Mouse (Mus musculus) adrenal gland, adult 8-10 months (tissue): ENCODE results near the gene Bdnf. TPM values are rescaled to one million over a fixed set of nuclear protein-coding genes. Genes with fewer than 3 reads are reported as not detected.

Experiments
- DNase-seq: peaks from one replicate; pipeline ENCODE4 v3.0.0; 2022
- total RNA-seq, 4 experiments: library from RNA; stranded (reverse); gene quantifications; 2 replicates each; pipeline ENCODE4 v1.2.4; 2022

Gene Bdnf
- total RNA-seq, 4 experiments from 2014 or later = 0.14 to 0.23 TPM; not detected in 2

- DNase-seq = no peak
These were observed 32.0 kb downstream of the Bdnf start for GRCm38 (mm10) chr2:109706524-109706923.

- DNase-seq = no peak
These were observed 34.8 kb downstream of the Bdnf start for GRCm38 (mm10) chr2:109709346-109709745.

GRCm38 (mm10) chr2:109711049-109711448 lies 36.5 kb downstream of the Bdnf start:
- no peak for DNase-seq

GRCm38 (mm10) chr2:109725261-109725660 lies 50.8 kb downstream of the Bdnf start:
- no peak for DNase-seq

- no peak for DNase-seq
These were observed 51.3 kb downstream of the Bdnf start for GRCm38 (mm10) chr2:109725831-109726230.

- no peak for DNase-seq
These were observed 54.7 kb downstream of the Bdnf start for GRCm38 (mm10) chr2:109729221-109729620.

GRCm38 (mm10) chr2:109733201-109734039 lies 58.9 kb downstream of the Bdnf start:
- no peak for DNase-seq

GRCm38 (mm10) chr2:109734228-109734627 lies 59.7 kb downstream of the Bdnf start:
- no peak for DNase-seq

- DNase-seq = no peak
These were observed 60.2 kb downstream of the Bdnf start for GRCm38 (mm10) chr2:109734666-109735065.

- no peak for DNase-seq
These were observed 60.8 kb downstream of the Bdnf start for GRCm38 (mm10) chr2:109735347-109735746.

GRCm38 (mm10) chr2:109736306-109736705 lies 61.8 kb downstream of the Bdnf start:
- DNase-seq = no peak

- DNase-seq = no peak
These were observed 63.8 kb downstream of the Bdnf start for GRCm38 (mm10) chr2:109738331-109738730.

- DNase-seq = no peak
These were observed 68.9 kb downstream of the Bdnf start for GRCm38 (mm10) chr2:109743208-109743960.

GRCm38 (mm10) chr2:109746223-109746622 lies 71.7 kb downstream of the Bdnf start:
- no peak for DNase-seq

GRCm38 (mm10) chr2:109748412-109748811 lies 73.9 kb downstream of the Bdnf start:
- DNase-seq = no peak

GRCm38 (mm10) chr2:109748815-109749214 lies 74.3 kb downstream of the Bdnf start:
- no peak for DNase-seq

- DNase-seq = no peak
These were observed 75.5 kb downstream of the Bdnf start for GRCm38 (mm10) chr2:109749964-109750363.

GRCm38 (mm10) chr2:109750484-109750883 lies 76.0 kb downstream of the Bdnf start:
- no peak for DNase-seq

- no peak for DNase-seq
These were observed 81.8 kb downstream of the Bdnf start for GRCm38 (mm10) chr2:109756305-109756704.

- no peak for DNase-seq
These were observed 92.3 kb downstream of the Bdnf start for GRCm38 (mm10) chr2:109766772-109767171.

- no peak for DNase-seq
These were observed 94.3 kb downstream of the Bdnf start for GRCm38 (mm10) chr2:109768814-109769213.

GRCm38 (mm10) chr2:109776374-109776773 lies 101.9 kb downstream of the Bdnf start:
- no peak for DNase-seq
